Mouse (Mus musculus): ENCODE data around the gene Rbm38. TPM values are rescaled to one million over a fixed set of nuclear protein-coding genes. Genes with fewer than 3 reads are reported as not detected.

Rbm38 gene
- polyA plus RNA-seq, 1 experiment = 31.3 TPM

GRCm38 (mm10) chr2:173033531-173033930 is 13.2 kb downstream of the Rbm38 start:
- Histone ChIP-seq H3K27me3 (ENCODE audit: control insufficient read depth, insufficient read depth, insufficient read length) (no peaks in the 10 kb centered on the region), H3K79me3 (ENCODE audit: low read depth) (no peaks in the 10 kb centered on the region), H3K4me3 (ENCODE audit: insufficient read depth, poor library complexity, severe bottlenecking) (no peak overlapping the region), H3K79me2 (ENCODE audit: control insufficient read depth, insufficient read depth) (no peaks in the 10 kb centered on the region), H3ac (ENCODE audit: control insufficient read depth, insufficient read length, low read depth) (no peak overlapping the region), H3K36me3 (ENCODE audit: control insufficient read depth, insufficient read depth) (no peaks in the 10 kb centered on the region)
- no peak for TF ChIP-seq MYOD1 (IDR thresholded peaks at IDR 0.05; ENCODE audit: control insufficient read depth, insufficient read length, low read depth)
- no peak for TF ChIP-seq CEBPB (IDR thresholded peaks at IDR 0.05; ENCODE audit: low read depth)
- no peak for TF ChIP-seq MYOG (IDR thresholded peaks at IDR 0.05; ENCODE audit: control insufficient read depth, extremely low read depth, insufficient read length)
- no peak for TF ChIP-seq CTCF (IDR thresholded peaks at IDR 0.05; ENCODE audit: control insufficient read depth, insufficient read depth, insufficient read length)
- TF ChIP-seq USF1 (IDR thresholded peaks at IDR 0.05; ENCODE audit: low read depth) = no peak
- no peak for TF ChIP-seq MAX (IDR thresholded peaks at IDR 0.05)

- no peak for TF ChIP-seq MAX (IDR thresholded peaks at IDR 0.05)
- TF ChIP-seq MYOG (IDR thresholded peaks at IDR 0.05; ENCODE audit: control insufficient read depth, extremely low read depth, insufficient read length) = no peak
- TF ChIP-seq CEBPB (IDR thresholded peaks at IDR 0.05; ENCODE audit: low read depth) = no peak
- no peak for TF ChIP-seq CTCF (IDR thresholded peaks at IDR 0.05; ENCODE audit: control insufficient read depth, insufficient read depth, insufficient read length)
- TF ChIP-seq FOSL1 (IDR thresholded peaks at IDR 0.05; ENCODE audit: insufficient read depth, low read length, poor library complexity, severe bottlenecking) = no peak
- TF ChIP-seq MYOD1 (IDR thresholded peaks at IDR 0.05; ENCODE audit: control insufficient read depth, insufficient read length, low read depth) = no peak
- Histone ChIP-seq H3K79me2 (ENCODE audit: control insufficient read depth, insufficient read depth) (no peaks in the 10 kb centered on the region), H3K79me3 (ENCODE audit: low read depth) (no peaks in the 10 kb centered on the region), H3K36me3 (ENCODE audit: control insufficient read depth, insufficient read depth) (no peaks in the 10 kb centered on the region), H3ac (ENCODE audit: control insufficient read depth, insufficient read length, low read depth) (no peak overlapping the region), H3K27me3 (ENCODE audit: control insufficient read depth, insufficient read depth, insufficient read length) (no peaks in the 10 kb centered on the region), H3K4me3 (ENCODE audit: insufficient read depth, poor library complexity, severe bottlenecking) (no peak overlapping the region)
Observed at GRCm38 (mm10) chr2:173034998-173035397, 14.7 kb downstream of the Rbm38 start.

GRCm38 (mm10) chr2:173035653-173036052 is 15.4 kb downstream of the Rbm38 start:
- no peaks in the 10 kb centered on the region for H3K79me2 ChIP-seq (ENCODE audit: control insufficient read depth, insufficient read depth)
- no peak overlapping the region for H3K4me3 ChIP-seq (ENCODE audit: insufficient read depth, poor library complexity, severe bottlenecking)
- no peaks in the 10 kb centered on the region for H3K79me3 ChIP-seq (ENCODE audit: low read depth)
- no peaks in the 10 kb centered on the region for H3K36me3 ChIP-seq (ENCODE audit: control insufficient read depth, insufficient read depth)
- no peak overlapping the region for H3ac ChIP-seq (ENCODE audit: control insufficient read depth, insufficient read length, low read depth)
- no peaks in the 10 kb centered on the region for H3K27me3 ChIP-seq (ENCODE audit: control insufficient read depth, insufficient read depth, insufficient read length)
- TF ChIP-seq MAX (IDR thresholded peaks at IDR 0.05) = no peak
- TF ChIP-seq FOSL1 (IDR thresholded peaks at IDR 0.05; ENCODE audit: insufficient read depth, low read length, poor library complexity, severe bottlenecking) = no peak
- TF ChIP-seq CTCF (IDR thresholded peaks at IDR 0.05; ENCODE audit: control insufficient read depth, insufficient read depth, insufficient read length) = no peak
- TF ChIP-seq CEBPB (IDR thresholded peaks at IDR 0.05; ENCODE audit: low read depth) = no peak
- no peak for TF ChIP-seq MYOG (IDR thresholded peaks at IDR 0.05; ENCODE audit: control insufficient read depth, extremely low read depth, insufficient read length)
- TF ChIP-seq MYOD1 (IDR thresholded peaks at IDR 0.05; ENCODE audit: control insufficient read depth, insufficient read length, low read depth) = no peak
- TF ChIP-seq USF1 (IDR thresholded peaks at IDR 0.05; ENCODE audit: low read depth) = no peak

GRCm38 (mm10) chr2:173036055-173036454 is 15.8 kb downstream of the Rbm38 start:
- no peaks in the 10 kb centered on the region for H3K36me3 ChIP-seq (ENCODE audit: control insufficient read depth, insufficient read depth)
- no peak overlapping the region for H3K4me3 ChIP-seq (ENCODE audit: insufficient read depth, poor library complexity, severe bottlenecking)
- TF ChIP-seq MYOG (IDR thresholded peaks at IDR 0.05; ENCODE audit: control insufficient read depth, extremely low read depth, insufficient read length) = no peak
- no peak overlapping the region for H3ac ChIP-seq (ENCODE audit: control insufficient read depth, insufficient read length, low read depth)
- no peaks in the 10 kb centered on the region for H3K79me2 ChIP-seq (ENCODE audit: control insufficient read depth, insufficient read depth)
- no peaks in the 10 kb centered on the region for H3K79me3 ChIP-seq (ENCODE audit: low read depth)
- no peaks in the 10 kb centered on the region for H3K27me3 ChIP-seq (ENCODE audit: control insufficient read depth, insufficient read depth, insufficient read length)

GRCm38 (mm10) chr2:173036611-173037010 is 16.3 kb downstream of the Rbm38 start:
- no peak for TF ChIP-seq CEBPB (IDR thresholded peaks at IDR 0.05; ENCODE audit: low read depth)
- TF ChIP-seq MYOG (IDR thresholded peaks at IDR 0.05; ENCODE audit: control insufficient read depth, extremely low read depth, insufficient read length) = no peak
- TF ChIP-seq CTCF (IDR thresholded peaks at IDR 0.05; ENCODE audit: control insufficient read depth, insufficient read depth, insufficient read length) = no peak
- no peak for TF ChIP-seq MYOD1 (IDR thresholded peaks at IDR 0.05; ENCODE audit: control insufficient read depth, insufficient read length, low read depth)
- no peak for TF ChIP-seq USF1 (IDR thresholded peaks at IDR 0.05; ENCODE audit: low read depth)
- no peak for TF ChIP-seq MAX (IDR thresholded peaks at IDR 0.05)
- TF ChIP-seq FOSL1 (IDR thresholded peaks at IDR 0.05; ENCODE audit: insufficient read depth, low read length, poor library complexity, severe bottlenecking) = no peak
- Histone ChIP-seq H3K36me3 (ENCODE audit: control insufficient read depth, insufficient read depth) (no peaks in the 10 kb centered on the region), H3ac (ENCODE audit: control insufficient read depth, insufficient read length, low read depth) (no peak overlapping the region), H3K79me3 (ENCODE audit: low read depth) (no peaks in the 10 kb centered on the region), H3K4me3 (ENCODE audit: insufficient read depth, poor library complexity, severe bottlenecking) (no peak overlapping the region), H3K79me2 (ENCODE audit: control insufficient read depth, insufficient read depth) (no peaks in the 10 kb centered on the region), H3K27me3 (ENCODE audit: control insufficient read depth, insufficient read depth, insufficient read length) (no peaks in the 10 kb centered on the region)

- Histone ChIP-seq H3K79me2 (ENCODE audit: control insufficient read depth, insufficient read depth) (no peaks in the 10 kb centered on the region), H3ac (ENCODE audit: control insufficient read depth, insufficient read length, low read depth) (no peak overlapping the region), H3K27me3 (ENCODE audit: control insufficient read depth, insufficient read depth, insufficient read length) (no peaks in the 10 kb centered on the region), H3K79me3 (ENCODE audit: low read depth) (no peaks in the 10 kb centered on the region), H3K4me3 (ENCODE audit: insufficient read depth, poor library complexity, severe bottlenecking) (no peak overlapping the region), H3K36me3 (ENCODE audit: control insufficient read depth, insufficient read depth) (no peaks in the 10 kb centered on the region)
- TF ChIP-seq MAX (IDR thresholded peaks at IDR 0.05) = no peak
- no peak for TF ChIP-seq MYOD1 (IDR thresholded peaks at IDR 0.05; ENCODE audit: control insufficient read depth, insufficient read length, low read depth)
- TF ChIP-seq CEBPB (IDR thresholded peaks at IDR 0.05; ENCODE audit: low read depth) = no peak
- no peak for TF ChIP-seq CTCF (IDR thresholded peaks at IDR 0.05; ENCODE audit: control insufficient read depth, insufficient read depth, insufficient read length)
- no peak for TF ChIP-seq MYOG (IDR thresholded peaks at IDR 0.05; ENCODE audit: control insufficient read depth, extremely low read depth, insufficient read length)
Observed at GRCm38 (mm10) chr2:173037347-173037746, 17.0 kb downstream of the Rbm38 start.

Data from C2C12 (cell line).